Mouse (Mus musculus) olfactory bulb, adult 2 months (tissue): ENCODE results near the gene Pdia6.

Source experiments
- CTCF ChIP-seq: fragments of 200-500 bp; IDR thresholded peaks from 2 replicates; pipeline ENCODE4 v1.5.1; 2012; ENCODE audit warnings: low read depth, mild to moderate bottlenecking, low read length, moderate library complexity; ENCODE audit not compliant: insufficient read depth
- POLR2A ChIP-seq: fragments of 200-500 bp; IDR thresholded peaks from 2 replicates; pipeline ENCODE4 v1.6.1; 2012; ENCODE audit warnings: mild to moderate bottlenecking, low read depth, low read length, moderate library complexity; ENCODE audit not compliant: insufficient read depth

DNA sequence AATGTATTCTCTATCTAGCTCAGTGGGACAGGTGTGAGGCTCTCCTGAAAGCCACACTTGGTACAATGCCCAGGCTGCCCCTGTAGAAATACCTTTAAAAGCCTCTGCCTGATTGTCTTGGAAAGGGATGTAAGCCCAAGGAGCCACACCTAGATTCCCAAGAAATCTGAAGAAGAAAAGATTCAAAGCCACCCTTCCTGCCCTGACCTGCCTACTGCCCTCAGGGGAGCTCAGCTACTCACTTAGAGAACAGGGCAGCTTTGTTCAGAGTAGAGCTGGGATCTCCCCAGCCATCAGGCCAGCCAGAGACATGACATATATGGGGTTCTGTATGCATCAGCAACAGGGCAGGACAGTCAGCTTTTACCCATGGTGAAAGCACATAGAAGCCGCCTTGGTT, 33.6 kb downstream of the Pdia6 start:
- TF ChIP-seq CTCF (no peak), POLR2A (no peak)
